Mouse (Mus musculus): ENCODE data around the gene Olfr823.
"Not testable (repeated sequence)": the region's sequence is repeated elsewhere in the genome, so short reads cannot be mapped to it uniquely, and the experiment has no call there.

The Olfr823 gene

DNA sequence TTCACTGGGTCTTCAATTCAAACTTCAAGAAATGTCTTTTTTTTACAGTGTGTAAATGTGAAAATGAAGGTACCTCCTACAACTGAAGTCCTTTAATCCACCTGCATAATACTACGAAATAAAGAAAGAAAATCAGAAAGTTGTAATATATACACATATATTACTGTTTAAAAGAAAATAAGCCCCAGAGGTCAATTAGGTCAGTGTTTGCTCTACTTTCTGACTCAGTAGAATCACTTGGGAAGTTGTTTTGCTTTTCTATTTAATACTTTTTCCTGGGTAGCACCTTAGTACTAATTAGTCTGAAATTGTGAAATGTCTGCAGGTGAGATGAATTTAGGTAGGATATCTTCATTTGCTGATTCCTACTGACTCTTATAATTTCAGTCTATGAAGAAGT lies at the start of gene Olfr823:
Gene Olfr823, minus strand, starts transcription at position 101 of the 400 bp plus-strand sequence.
- not testable (repeated sequence) for DNase-seq

DNA sequence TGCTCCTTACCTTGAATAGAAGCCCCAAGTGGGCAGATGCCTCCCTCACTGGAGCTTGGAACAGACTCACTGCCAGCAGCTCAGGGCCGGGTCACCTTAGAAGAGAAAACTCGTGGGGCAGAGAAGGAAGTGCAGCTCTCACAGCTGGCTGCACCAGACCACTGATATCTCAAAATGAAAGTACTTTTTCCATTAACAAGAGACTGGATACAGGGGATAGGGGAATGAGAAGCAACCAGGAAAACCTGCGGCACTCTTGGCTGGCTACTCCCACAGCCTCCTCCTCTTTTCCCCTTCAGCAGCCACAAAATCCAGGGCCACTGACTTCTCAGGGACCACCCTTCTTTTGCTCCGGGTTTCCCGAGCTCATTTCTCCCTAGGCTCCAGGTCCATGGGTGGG lies 28.9 kb upstream of the Olfr823 start:
- DNase-seq, result no peak

DNA sequence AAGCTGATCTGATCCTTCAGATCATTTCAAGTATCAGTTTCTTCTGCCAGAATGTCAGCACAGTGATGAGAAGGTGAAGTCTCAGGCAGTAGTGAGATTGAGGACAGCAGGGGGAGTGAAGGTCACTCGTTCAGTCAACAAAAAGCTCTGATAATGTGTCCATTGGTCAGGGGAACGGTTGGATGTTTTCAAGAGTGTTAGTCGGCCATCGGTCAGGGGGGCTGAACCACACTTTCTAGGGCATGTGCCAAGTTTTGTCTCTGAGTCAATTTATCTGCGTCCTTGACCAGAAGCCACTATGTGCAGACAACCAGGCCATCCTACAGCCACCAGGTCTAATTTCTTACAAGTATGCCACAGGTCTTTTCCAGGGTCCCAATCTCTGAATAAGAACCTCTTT lies 27.3 kb upstream of the Olfr823 start:
- not testable (repeated sequence) for DNase-seq

DNA sequence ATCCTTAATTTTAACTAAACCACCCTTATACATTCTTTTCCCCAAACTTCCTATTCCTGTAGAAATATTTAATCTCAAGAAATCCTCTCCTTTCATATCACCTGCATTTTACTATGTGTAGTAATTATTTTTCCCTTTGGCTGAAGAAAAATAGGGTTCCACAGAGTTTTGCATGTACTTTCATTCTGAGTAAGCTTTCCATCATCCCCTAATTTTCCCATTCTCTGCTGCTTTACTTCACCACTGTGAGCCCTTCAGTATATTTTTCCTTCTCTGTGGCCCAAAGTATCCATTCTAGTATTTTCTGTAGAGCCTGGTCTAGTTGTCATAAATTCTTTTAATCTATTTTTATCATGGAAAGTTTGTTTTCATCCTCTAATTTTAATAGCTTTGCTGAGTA lies 19.6 kb upstream of the Olfr823 start:
- no peak for DNase-seq

DNA sequence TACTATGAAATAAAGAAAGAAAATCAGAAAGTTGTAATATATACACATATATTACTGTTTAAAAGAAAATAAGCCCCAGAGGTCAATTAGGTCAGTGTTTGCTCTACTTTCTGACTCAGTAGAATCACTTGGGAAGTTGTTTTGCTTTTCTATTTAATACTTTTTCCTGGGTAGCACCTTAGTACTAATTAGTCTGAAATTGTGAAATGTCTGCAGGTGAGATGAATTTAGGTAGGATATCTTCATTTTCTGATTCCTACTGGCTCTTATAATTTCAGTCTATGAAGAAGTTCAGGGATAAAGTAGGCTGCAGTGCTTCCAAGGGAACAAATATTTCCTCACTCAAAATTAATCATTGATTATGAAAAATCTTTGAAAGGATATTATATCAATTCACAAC lies 14.7 kb upstream of the Olfr823 start, which contains the start of gene Olfr824:
Gene Olfr824, minus strand, starts transcription at position 101 of the 400 bp plus-strand sequence.
- DNase-seq, result not testable (repeated sequence)

DNA sequence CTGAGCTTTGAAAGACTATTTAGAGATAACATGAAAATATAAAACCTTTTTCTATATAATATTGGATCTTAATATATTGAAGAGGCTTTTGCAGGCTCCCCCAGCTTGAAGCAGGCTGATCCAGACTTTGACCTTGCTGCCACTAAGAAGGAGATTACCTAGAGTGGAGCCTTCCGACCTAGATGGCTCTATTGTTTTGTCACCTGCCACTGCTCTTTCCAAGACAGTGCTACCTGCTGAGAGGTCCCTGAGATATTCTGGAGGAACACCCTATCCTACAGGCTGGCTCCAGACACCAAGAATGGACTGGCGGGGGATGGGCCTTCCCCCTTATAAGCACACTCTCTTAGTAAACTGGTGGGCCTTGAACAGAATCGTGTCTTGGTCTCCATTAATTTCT lies 862 bp upstream of the Olfr823 start:
- not testable (repeated sequence) for DNase-seq

- no peak for DNase-seq
Measured at GRCm38 (mm10) chr10:130096104-130096503, 19.1 kb downstream of the Olfr823 start.

GRCm38 (mm10) chr10:130092838-130093440 lies 22.2 kb downstream of the Olfr823 start:
- no peak for DNase-seq

- DNase-seq, result no peak
Measured at GRCm38 (mm10) chr10:130070910-130071309, 44.3 kb downstream of the Olfr823 start, which contains the start of gene Olfr822. TSS of gene Olfr822 (plus strand) at chr10:130071210.
